Mouse (Mus musculus) liver, embryonic 16.5 days (tissue): ENCODE data around the gene Syt17. TPM values are rescaled to one million over a fixed set of nuclear protein-coding genes. Genes with fewer than 3 reads are reported as not detected.
"Not testable (repeated sequence)": the region's sequence is repeated elsewhere in the genome, so short reads cannot be mapped to it uniquely, and the experiment has no call there.

Source experiments
- ATAC-seq: fragments of 200-750 bp; cut with Nextera tagmentation; 2 replicates; pipeline ENCODE4 v1.8.0; 2017; ENCODE audit warnings: low read depth, mild to moderate bottlenecking, moderate number of reproducible peaks, moderate library complexity
- H3K27ac ChIP-seq: fragments of 300-500 bp; sonication (generic); 2 replicates; pipeline ENCODE4 v1.5.1; 2014; ENCODE audit warnings: mild to moderate bottlenecking, low read length
- H3K27me3 ChIP-seq: fragments of 300-500 bp; sonication (generic); 2 replicates; pipeline ENCODE4 v1.6.1; 2014; ENCODE audit warnings: low read depth, low read length, mixed read lengths; ENCODE audit not compliant: control insufficient read depth, insufficient read depth
- H3K36me3 ChIP-seq: fragments of 300-500 bp; sonication (generic); 2 replicates; pipeline ENCODE4 v1.6.1; 2014; ENCODE audit warnings: mild to moderate bottlenecking; ENCODE audit not compliant: control insufficient read depth, insufficient read depth
- H3K4me1 ChIP-seq: fragments of 300-500 bp; sonication (generic); 2 replicates; pipeline ENCODE4 v1.6.1; 2014; ENCODE audit warnings: low read depth, low read length, mixed read lengths; ENCODE audit not compliant: control insufficient read depth
- H3K4me2 ChIP-seq: fragments of 300-500 bp; sonication (generic); 2 replicates; pipeline ENCODE4 v1.6.1; 2014; ENCODE audit warnings: low read depth, low read length, mixed read lengths
- H3K4me3 ChIP-seq: fragments of 300-500 bp; sonication (generic); 2 replicates; pipeline ENCODE4 v1.5.1; 2014; ENCODE audit warnings: low read depth, mild to moderate bottlenecking, low read length
- H3K9ac ChIP-seq: fragments of 300-500 bp; sonication (generic); 2 replicates; pipeline ENCODE4 v1.6.1; 2014; ENCODE audit warnings: low read depth, low read length
- H3K9me3 ChIP-seq: fragments of 300-500 bp; sonication (generic); replicated peaks from 2 replicates; pipeline ENCODE4 v1.6.1; 2016; ENCODE audit warnings: low read length; ENCODE audit not compliant: control insufficient read depth
- WGBS: fragments of 180-500 bp; shearing (Covaris S2); extraction: QIAGEN DNeasy Blood & Tissue Kit; methylation state at CpG from one replicate; pipeline ENCODE4 v1.1.7; 2014; ENCODE audit not compliant: insufficient replicate concordance; 5-methylcytosine and 5-hydroxymethylcytosine counted together
- polyA plus RNA-seq: library from polyadenylated mRNA; unstranded; fragments of >200 nt; fragmentation: Nextera tagmentation; extraction: Ambion mirVana; gene quantifications from 2 replicates; pipeline ENCODE4 v1.2.1, GENCODE M21; 2015

The Syt17 gene
- polyA plus RNA-seq, 1 experiment from 2014 or later = 0.24 TPM

DNA sequence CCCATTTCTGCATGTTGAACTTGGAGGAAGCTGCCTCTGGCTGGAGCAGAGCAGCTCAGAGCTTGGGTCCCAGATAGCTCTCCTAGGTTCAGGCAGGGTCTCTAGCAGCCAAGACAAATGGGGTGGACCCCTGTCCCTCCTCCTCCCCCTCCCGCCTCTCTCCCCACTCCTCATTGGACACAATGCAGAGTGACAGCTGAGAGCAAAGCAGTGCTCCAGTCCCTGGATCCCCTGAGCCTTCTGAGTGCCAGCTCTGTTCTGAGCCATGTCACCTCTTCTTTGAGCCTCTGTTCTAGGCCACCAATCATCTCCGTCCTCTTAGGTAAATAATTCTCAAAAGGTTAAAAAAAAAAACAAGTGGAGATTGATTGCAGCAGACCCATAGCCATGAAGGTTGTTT is 78.3 kb downstream of the Syt17 start:
- Histone ChIP-seq H3K4me3 (no peak overlapping the region), H3K9ac (no peak overlapping the region), H3K4me2 (no peak overlapping the region), H3K27ac (no peak overlapping the region), H3K27me3 (no peaks in the 10 kb centered on the region), H3K36me3 (no peaks in the 10 kb centered on the region), H3K9me3 (no peaks in the 10 kb centered on the region), H3K4me1 (no peaks in the 10 kb centered on the region)
- 37% methylated on average over 2 of the region's 2 CpGs for WGBS
- ATAC-seq = no peak

DNA sequence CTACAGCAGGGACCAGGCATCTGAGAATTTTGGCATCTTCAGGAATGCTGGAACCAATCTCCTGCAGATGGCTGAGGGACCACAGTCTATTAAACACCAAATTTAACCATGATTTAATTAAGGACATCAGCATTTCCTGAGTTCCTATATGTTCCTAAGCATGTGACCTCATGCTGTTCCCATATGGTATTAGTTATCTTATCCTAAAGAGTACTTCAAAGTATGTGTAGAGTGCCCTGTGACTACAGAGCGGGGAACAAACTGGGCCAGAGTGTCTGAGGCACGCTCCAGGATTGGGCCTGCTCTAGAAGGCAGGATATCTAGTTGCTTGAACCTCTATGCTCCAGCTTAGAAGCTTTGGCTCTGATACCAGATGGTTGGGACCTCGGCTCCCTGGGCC is 82.1 kb downstream of the Syt17 start:
- WGBS = 48% methylated on average over 3 of the region's 3 CpGs
- Histone ChIP-seq H3K36me3 (no peaks in the 10 kb centered on the region), H3K9me3 (no peaks in the 10 kb centered on the region), H3K4me2 (no peak overlapping the region), H3K27me3 (no peaks in the 10 kb centered on the region), H3K27ac (no peak overlapping the region), H3K9ac (no peak overlapping the region), H3K4me1 (no peaks in the 10 kb centered on the region), H3K4me3 (no peak overlapping the region)
- ATAC-seq = no peak

DNA sequence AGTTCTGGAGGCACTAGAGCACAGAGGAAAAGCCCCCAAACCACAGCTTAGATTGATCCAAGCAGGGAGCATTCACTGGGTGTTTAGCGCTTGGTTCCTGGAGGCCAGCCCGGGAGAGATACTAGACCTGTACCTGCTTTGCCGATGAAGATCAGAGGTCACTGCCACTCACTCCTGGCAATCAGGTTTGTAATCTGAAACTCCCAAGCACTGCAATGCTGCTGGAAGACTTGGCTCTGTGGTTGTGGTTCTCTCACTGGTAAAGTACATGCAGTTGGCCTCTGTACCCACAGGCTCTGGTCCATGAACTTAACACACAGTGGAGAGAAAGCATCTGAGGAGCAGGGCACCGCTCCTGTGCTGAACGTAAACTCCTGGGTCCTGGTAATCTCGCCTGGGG is 82.8 kb downstream of the Syt17 start:
- 47% methylated on average over 6 of the region's 6 CpGs for WGBS
- no peak for ATAC-seq

DNA sequence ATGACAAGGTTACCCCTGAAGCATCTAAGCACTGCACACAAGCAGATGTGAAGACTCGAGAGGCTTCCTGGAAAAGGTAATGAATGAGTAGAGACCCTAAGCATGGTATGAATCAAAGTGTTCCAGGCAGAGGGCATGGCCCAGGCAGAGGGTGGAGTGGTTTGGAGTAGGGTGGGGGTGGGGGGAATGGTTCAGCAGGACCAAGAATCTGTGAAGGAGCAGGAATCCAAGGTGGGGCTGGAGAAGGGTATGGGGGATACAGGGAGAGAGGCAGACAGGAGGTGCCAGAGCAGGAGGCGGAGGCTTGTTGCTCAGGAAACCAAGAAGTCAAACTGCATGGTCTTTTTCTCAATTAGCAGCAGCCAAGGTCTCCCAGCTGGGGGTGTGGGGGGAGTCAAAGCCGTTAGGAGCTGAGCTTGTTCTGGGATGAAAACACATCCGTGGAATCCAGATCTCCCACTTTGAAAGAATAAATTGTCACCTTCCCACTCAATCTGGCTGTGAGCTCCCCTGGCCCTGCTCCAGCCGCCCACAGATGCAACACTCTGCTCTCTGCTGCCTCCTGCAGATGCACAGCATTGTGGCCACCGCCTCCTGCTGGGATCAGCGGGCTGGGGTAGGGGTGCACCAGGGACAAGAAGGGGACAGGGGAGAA is 83.5 kb downstream of the Syt17 start:
- no peak overlapping the region for H3K9ac ChIP-seq
- H3K27ac ChIP-seq = no peak overlapping the region
- H3K36me3 ChIP-seq = no peaks in the 10 kb centered on the region
- 29% methylated on average over 7 of the region's 7 CpGs for WGBS
- H3K27me3 ChIP-seq = no peaks in the 10 kb centered on the region
- H3K4me3 ChIP-seq = no peak overlapping the region
- H3K4me1 ChIP-seq = no peaks in the 10 kb centered on the region
- H3K9me3 ChIP-seq = no peaks in the 10 kb centered on the region
- no peak overlapping the region for H3K4me2 ChIP-seq
- no peak for ATAC-seq

More for the DNA sequence above, 82.8 kb downstream of the Syt17 start:
- Histone ChIP-seq H3K4me1 (no peaks in the 10 kb centered on the region), H3K27me3 (no peaks in the 10 kb centered on the region), H3K36me3 (no peaks in the 10 kb centered on the region), H3K4me3 (no peak overlapping the region), H3K27ac (no peak overlapping the region), H3K9ac (no peak overlapping the region), H3K4me2 (no peak overlapping the region), H3K9me3 (no peaks in the 10 kb centered on the region)

DNA sequence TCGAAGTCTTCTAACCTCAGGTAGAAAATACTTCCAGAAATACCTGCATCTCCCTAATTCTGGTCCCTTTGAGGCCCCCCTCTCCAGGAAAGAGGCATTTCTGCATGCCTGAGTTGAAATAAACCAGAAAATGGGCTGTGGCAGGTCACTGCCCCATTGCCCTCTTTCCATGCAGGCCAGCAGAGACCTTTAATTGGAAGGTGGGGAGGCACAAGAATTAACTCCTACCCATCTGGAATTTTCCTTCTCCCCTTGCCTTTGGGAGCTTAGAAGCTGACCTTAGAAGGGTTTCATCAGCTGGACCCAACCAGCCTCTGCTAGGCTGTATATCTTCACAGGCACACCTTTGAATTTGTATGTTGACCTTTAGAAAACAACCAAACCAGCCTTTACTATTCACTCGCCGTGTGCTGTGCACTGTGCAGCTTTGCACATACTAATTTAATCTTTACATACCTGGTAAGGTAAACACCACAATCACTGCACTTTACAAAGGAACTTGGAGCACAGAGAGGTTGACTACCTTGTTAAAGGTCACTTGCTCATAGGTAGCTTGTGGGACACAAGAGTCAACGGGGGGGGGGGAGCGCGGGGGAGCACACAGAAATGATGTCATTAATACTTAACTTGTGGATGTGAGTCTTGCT is 84.3 kb downstream of the Syt17 start:
- no peaks in the 10 kb centered on the region for H3K9me3 ChIP-seq
- no peak overlapping the region for H3K4me3 ChIP-seq
- ATAC-seq = no peak
- H3K4me2 ChIP-seq = no peak overlapping the region
- no peak overlapping the region for H3K27ac ChIP-seq
- WGBS = 69% methylated on average over 6 of the region's 6 CpGs
- H3K9ac ChIP-seq = no peak overlapping the region
- H3K27me3 ChIP-seq = no peaks in the 10 kb centered on the region
- H3K4me1 ChIP-seq = no peaks in the 10 kb centered on the region
- no peaks in the 10 kb centered on the region for H3K36me3 ChIP-seq

DNA sequence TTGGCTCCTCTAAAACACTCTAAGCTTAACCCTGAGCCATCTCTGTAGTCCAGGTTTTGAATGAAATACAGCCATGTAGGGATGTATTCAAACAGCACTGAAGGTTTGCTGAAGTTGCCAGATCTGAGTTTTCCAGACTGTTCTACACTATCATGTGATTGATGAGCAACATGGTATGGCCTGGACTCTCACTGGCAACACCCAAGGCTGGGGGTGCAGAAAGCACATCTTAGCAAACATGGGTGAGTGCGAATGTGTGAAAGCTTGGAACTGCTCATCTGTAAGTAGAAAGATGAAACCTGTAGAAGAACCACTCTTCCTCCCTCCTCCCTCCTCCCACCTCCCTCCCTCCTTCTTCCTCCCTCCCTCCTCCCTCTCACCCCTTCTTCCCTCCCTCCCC is 85.1 kb downstream of the Syt17 start:
- Histone ChIP-seq H3K36me3 (no peaks in the 10 kb centered on the region), H3K27ac (no peak overlapping the region), H3K9ac (no peak overlapping the region), H3K9me3 (no peaks in the 10 kb centered on the region), H3K4me2 (no peak overlapping the region), H3K4me1 (no peaks in the 10 kb centered on the region), H3K4me3 (no peak overlapping the region), H3K27me3 (no peaks in the 10 kb centered on the region)
- ATAC-seq = no peak
- 58% methylated on average over 1 of the region's 1 CpGs for WGBS

DNA sequence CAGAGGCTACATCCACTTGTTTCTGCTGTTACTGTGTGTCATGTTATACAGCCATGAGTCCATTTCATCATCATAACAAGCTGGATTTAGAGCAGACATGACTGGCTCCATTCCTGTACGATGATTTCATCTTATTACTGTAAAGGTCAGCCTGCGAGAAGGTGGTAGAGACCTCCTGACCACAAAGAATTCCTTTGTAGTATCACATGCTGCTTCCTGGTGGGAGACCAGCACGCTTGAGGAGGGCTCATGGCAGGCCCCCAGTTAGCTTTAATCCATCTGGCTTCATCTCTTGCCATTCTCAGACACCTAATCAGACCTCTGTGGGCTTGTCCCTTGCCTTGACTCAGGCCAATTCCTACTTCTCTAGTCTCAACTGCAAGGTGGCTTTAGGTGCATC is 85.8 kb downstream of the Syt17 start:
- Histone ChIP-seq H3K9me3 (no peaks in the 10 kb centered on the region), H3K9ac (no peak overlapping the region), H3K27me3 (no peaks in the 10 kb centered on the region), H3K36me3 (no peaks in the 10 kb centered on the region), H3K4me2 (no peak overlapping the region), H3K27ac (no peak overlapping the region), H3K4me1 (no peaks in the 10 kb centered on the region), H3K4me3 (no peak overlapping the region)
- ATAC-seq = no peak
- 28% methylated on average over 3 of the region's 3 CpGs for WGBS

DNA sequence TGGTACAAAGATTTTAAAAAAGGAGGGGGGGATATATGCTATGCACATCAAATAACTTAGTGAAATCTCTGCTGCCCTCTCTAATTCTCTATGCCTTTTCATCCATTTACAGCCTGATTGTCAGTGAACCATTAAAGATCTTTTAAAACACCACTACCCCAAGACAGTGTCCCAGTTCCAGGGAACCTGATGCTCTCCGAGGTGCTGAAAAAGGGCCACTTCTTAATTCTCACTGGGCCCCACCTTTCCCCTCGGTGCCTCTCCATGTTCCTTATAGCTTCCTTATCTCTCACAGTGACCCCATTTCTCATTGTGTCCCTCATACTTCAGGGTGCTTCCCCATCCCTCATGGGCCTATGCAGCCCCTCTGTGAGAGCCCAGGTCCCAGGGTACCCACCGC is 89.0 kb downstream of the Syt17 start:
- Histone ChIP-seq H3K9ac (no peak overlapping the region), H3K36me3 (no peaks in the 10 kb centered on the region), H3K4me1 (no peaks in the 10 kb centered on the region), H3K27me3 (no peaks in the 10 kb centered on the region), H3K4me2 (no peak overlapping the region), H3K27ac (no peak overlapping the region), H3K4me3 (no peak overlapping the region), H3K9me3 (no peaks in the 10 kb centered on the region)
- no peak for ATAC-seq
- 37% methylated on average over 3 of the region's 3 CpGs for WGBS

DNA sequence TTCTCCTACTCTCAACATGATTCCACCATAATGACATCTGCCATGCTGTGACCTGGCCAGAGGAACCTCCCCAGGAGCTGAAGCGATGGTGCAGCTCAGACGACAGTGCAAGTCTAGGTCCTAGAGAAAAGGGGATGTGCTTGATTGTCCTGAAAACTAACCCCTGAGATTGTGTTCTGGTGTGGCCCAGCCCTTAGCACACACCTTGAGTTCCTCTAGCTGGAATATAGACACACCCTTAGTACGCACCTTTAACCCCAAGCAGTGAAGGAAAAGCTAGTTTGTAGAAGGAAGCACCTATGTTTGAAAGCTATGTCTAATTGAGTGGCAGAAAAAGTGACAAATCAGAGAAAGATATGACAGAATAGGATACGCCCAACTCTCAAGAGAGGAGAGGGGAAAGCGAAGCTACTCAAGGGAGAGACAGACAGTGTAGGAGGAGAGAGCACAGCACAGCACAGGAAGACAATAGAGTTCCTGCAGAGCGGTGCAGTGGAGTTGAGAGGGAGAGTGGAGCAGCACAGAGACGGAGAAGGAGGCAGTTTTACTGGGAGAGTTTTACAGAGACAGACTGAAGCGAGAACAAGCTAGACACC is 91.5 kb downstream of the Syt17 start:
- not testable (repeated sequence) for H3K4me1 ChIP-seq, H3K9me3 ChIP-seq, ATAC-seq, H3K27me3 ChIP-seq, H3K36me3 ChIP-seq, H3K27ac ChIP-seq, H3K4me3 ChIP-seq, H3K4me2 ChIP-seq, H3K9ac ChIP-seq
- WGBS = 65% methylated on average over 8 of the region's 8 CpGs
